Mouse (Mus musculus) layer of hippocampus, adult 11-12 months (tissue): Measurements from ENCODE around the gene Asic2.

Experiments used
- DNase-seq: peaks from one replicate; pipeline ENCODE4 v3.0.0; 2022; ENCODE audit warnings: low spot score

Asic2 gene

GRCm38 (mm10) chr11:80853014-80853413 is 1115.2 kb downstream of the Asic2 start:
- peak; percentile 21 for DNase-seq

- DNase-seq, result no peak
These were observed 1116.4 kb downstream of the Asic2 start for GRCm38 (mm10) chr11:80851859-80852258.

- no peak for DNase-seq
These were observed 1120.1 kb downstream of the Asic2 start for GRCm38 (mm10) chr11:80848131-80848530.

GRCm38 (mm10) chr11:80846115-80846514 is 1122.1 kb downstream of the Asic2 start:
- no peak for DNase-seq

- DNase-seq, result no peak
These were observed 1122.8 kb downstream of the Asic2 start for GRCm38 (mm10) chr11:80845486-80845885.

GRCm38 (mm10) chr11:80843435-80843834 is 1124.8 kb downstream of the Asic2 start:
- DNase-seq, result no peak

- no peak for DNase-seq
These were observed 1129.5 kb downstream of the Asic2 start for GRCm38 (mm10) chr11:80838724-80839123.

GRCm38 (mm10) chr11:80835841-80836240 is 1132.4 kb downstream of the Asic2 start:
- no peak for DNase-seq

- DNase-seq, result no peak
These were observed 1132.9 kb downstream of the Asic2 start for GRCm38 (mm10) chr11:80835395-80835794.
